Mouse (Mus musculus) heart, embryonic 16.5 days (tissue): ENCODE measurements around the gene 4933405L10Rik. TPM values are rescaled to one million over a fixed set of nuclear protein-coding genes. Genes with fewer than 3 reads are reported as not detected.

Source experiments
- ATAC-seq: fragments of 200-750 bp; cut with Nextera tagmentation; replicated peaks from 2 replicates; pipeline ENCODE4 v1.8.0; 2017; ENCODE audit warnings: moderate number of reproducible peaks; ENCODE audit not compliant: insufficient read depth, low FRiP score; ENCODE audit errors: extremely low read depth
- H3K27ac ChIP-seq: fragments of 300-500 bp; sonication (generic); 2 replicates; pipeline ENCODE4 v1.5.1; 2014; ENCODE audit warnings: mild to moderate bottlenecking, low read length, control low read depth, moderate library complexity
- H3K27me3 ChIP-seq: fragments of 300-500 bp; sonication (generic); 2 replicates; pipeline ENCODE4 v1.6.1; 2014; ENCODE audit warnings: low read length, mixed read lengths; ENCODE audit not compliant: control insufficient read depth, insufficient read depth
- H3K36me3 ChIP-seq: fragments of 300-500 bp; sonication (generic); 2 replicates; pipeline ENCODE4 v1.6.1; 2014; ENCODE audit not compliant: control insufficient read depth, insufficient read depth
- H3K4me1 ChIP-seq: fragments of 300-500 bp; sonication (generic); 2 replicates; pipeline ENCODE4 v1.6.1; 2014; ENCODE audit warnings: low read length, mixed read lengths; ENCODE audit not compliant: control insufficient read depth, insufficient read depth
- H3K4me2 ChIP-seq: fragments of 300-500 bp; sonication (generic); 2 replicates; pipeline ENCODE4 v1.6.1; 2014; ENCODE audit warnings: low read depth, mild to moderate bottlenecking, control low read depth, low read length
- H3K4me3 ChIP-seq: fragments of 300-500 bp; sonication (generic); 2 replicates; pipeline ENCODE4 v1.5.1; 2014; ENCODE audit warnings: mild to moderate bottlenecking, control low read depth, low read length
- H3K9ac ChIP-seq: fragments of 300-500 bp; sonication (generic); 2 replicates; pipeline ENCODE4 v1.6.1; 2014; ENCODE audit warnings: low read length, control low read depth
- H3K9me3 ChIP-seq: fragments of 300-500 bp; sonication (generic); replicated peaks from 2 replicates; pipeline ENCODE4 v1.6.1; 2016; ENCODE audit warnings: low read length; ENCODE audit not compliant: control insufficient read depth
- WGBS: fragments of 180-500 bp; shearing (Covaris S2); extraction: QIAGEN DNeasy Blood & Tissue Kit; methylation state at CpG from one replicate; pipeline ENCODE4 v1.1.7; 2014; 5-methylcytosine and 5-hydroxymethylcytosine counted together
- polyA plus RNA-seq: library from polyadenylated mRNA; unstranded; fragments of >200 nt; fragmentation: Nextera tagmentation; extraction: Ambion mirVana; gene quantifications from 2 replicates; pipeline ENCODE4 v1.2.1, GENCODE M21; 2015

4933405L10Rik gene
- polyA plus RNA-seq, 1 experiment from 2014 or later: not detected

GRCm38 (mm10) chr8:105706426-105706825 is 1.0 kb upstream of the 4933405L10Rik start:
- Histone ChIP-seq H3K4me2 (no peak overlapping the region), H3K4me1 (peaks cover 10% of the 10 kb centered on the region), H3K27me3 (no peaks in the 10 kb centered on the region), H3K4me3 (no peak overlapping the region), H3K27ac (no peak overlapping the region), H3K36me3 (no peaks in the 10 kb centered on the region), H3K9ac (no peak overlapping the region), H3K9me3 (no peaks in the 10 kb centered on the region)
- no peak for ATAC-seq
- 85% methylated on average over 12 of the region's 12 CpGs for WGBS

GRCm38 (mm10) chr8:105708675-105709074 is 1.2 kb downstream of the 4933405L10Rik start:
- Histone ChIP-seq H3K36me3 (no peaks in the 10 kb centered on the region), H3K4me3 (no peak overlapping the region), H3K4me2 (no peak overlapping the region), H3K9ac (no peak overlapping the region), H3K27ac (no peak overlapping the region), H3K9me3 (no peaks in the 10 kb centered on the region), H3K4me1 (peaks cover 4% of the 10 kb centered on the region; the same call in 1 of the 2 replicates), H3K27me3 (no peaks in the 10 kb centered on the region)
- no peak for ATAC-seq
- 91% methylated on average over 8 of the region's 8 CpGs for WGBS

DNA sequence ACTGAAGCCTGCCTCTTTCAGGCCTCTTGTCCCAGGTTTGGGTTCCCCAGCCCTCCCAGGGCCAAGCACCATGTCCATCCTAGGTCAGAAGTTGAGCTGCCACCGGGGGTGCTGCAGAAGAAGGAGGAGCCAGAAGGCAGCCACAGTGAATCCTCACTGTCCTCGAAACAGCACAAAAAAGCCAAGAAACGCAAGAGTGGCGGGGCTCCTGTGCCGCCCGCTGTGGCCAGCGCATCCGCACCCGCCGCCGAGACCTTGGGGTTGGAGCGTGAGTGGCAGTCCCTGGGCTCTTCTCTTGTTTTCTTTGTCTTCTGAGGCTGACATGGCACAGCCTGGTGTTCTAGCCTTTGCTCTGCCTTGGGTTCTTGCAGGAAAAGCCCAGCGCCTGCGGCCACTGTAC is 1.9 kb downstream of the 4933405L10Rik start:
- no peaks in the 10 kb centered on the region for H3K36me3 ChIP-seq
- H3K4me1 ChIP-seq: peaks cover 4% of the 10 kb centered on the region; the same call in 1 of the 2 replicates
- no peak overlapping the region for H3K9ac ChIP-seq
- no peak overlapping the region for H3K4me3 ChIP-seq
- H3K27ac ChIP-seq: no peak overlapping the region
- WGBS: 80% methylated on average over 14 of the region's 14 CpGs
- no peak overlapping the region for H3K4me2 ChIP-seq
- no peaks in the 10 kb centered on the region for H3K27me3 ChIP-seq
- no peaks in the 10 kb centered on the region for H3K9me3 ChIP-seq
- no peak for ATAC-seq

GRCm38 (mm10) chr8:105712286-105712685 is 4.8 kb downstream of the 4933405L10Rik start:
- H3K27me3 ChIP-seq: no peaks in the 10 kb centered on the region
- no peak overlapping the region for H3K27ac ChIP-seq
- H3K4me1 ChIP-seq: peaks cover 3% of the 10 kb centered on the region; the same call in 1 of the 2 replicates
- no peaks in the 10 kb centered on the region for H3K9me3 ChIP-seq
- no peaks in the 10 kb centered on the region for H3K36me3 ChIP-seq
- no peak overlapping the region for H3K4me2 ChIP-seq
- no peak for ATAC-seq
- WGBS: 84% methylated on average over 3 of the region's 3 CpGs
- H3K9ac ChIP-seq: no peak overlapping the region
- no peak overlapping the region for H3K4me3 ChIP-seq

DNA sequence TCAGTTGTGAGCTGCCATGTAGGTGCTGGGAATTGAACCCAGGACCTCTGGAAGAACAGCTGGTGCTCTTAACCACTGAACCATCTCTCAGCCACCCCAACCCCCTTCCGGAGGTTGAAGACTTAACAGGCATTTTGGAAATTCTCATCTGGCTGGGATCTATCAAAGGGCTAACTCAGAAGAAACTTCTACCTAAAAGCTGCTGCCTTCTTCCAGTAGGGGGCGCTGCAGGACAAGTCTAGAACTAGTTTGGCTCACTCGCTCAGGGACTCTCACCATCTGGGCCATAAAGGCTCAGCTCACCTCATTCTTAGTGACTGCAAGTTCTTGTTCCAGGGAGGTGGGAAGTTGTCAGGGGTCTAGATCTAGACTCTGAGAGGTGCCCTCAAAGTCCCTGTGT is 6.7 kb downstream of the 4933405L10Rik start:
- Histone ChIP-seq H3K4me3 (no peak overlapping the region), H3K4me1 (no peaks in the 10 kb centered on the region), H3K27ac (no peak overlapping the region), H3K4me2 (no peak overlapping the region), H3K36me3 (no peaks in the 10 kb centered on the region), H3K27me3 (no peaks in the 10 kb centered on the region), H3K9me3 (no peaks in the 10 kb centered on the region), H3K9ac (no peak overlapping the region)
- 4% methylated on average over 3 of the region's 3 CpGs for WGBS
- ATAC-seq: peak; percentile 49; the same call in 1 of the 2 replicates

- no peak overlapping the region for H3K4me3 ChIP-seq
- ATAC-seq: peak; percentile 28
Observed at GRCm38 (mm10) chr8:105715042-105715441, 7.6 kb downstream of the 4933405L10Rik start.

DNA sequence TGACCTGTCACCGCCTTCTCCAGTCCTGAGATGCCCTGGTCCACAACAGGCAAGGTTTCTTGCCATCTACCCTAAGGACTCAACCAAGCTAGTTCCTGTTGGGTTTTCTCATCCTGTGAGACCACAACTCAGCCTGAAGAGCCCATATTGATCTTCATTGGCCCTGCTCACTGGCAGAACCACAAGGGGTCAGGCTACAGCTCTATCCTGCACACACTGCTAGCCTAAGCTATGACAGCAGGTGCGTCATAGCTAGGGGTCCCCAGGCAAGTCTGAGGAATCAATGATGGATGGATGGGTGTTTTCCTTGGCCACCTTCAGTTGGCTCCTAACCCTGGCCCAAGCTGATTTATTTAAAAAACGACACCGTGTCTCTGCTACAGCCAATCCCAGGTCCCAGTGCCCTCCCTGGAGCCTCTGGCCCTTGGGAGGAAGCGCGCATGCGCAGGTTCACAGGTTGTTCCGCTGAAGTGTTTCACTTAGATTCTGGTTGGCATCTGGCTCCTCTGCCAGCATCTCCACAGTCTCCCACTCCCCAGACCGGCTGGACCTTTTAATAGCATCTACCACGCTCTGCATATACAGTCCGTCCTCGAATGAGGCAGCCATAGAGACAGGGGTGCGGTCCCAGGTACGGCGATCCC is 9.0 kb downstream of the 4933405L10Rik start:
- no peaks in the 10 kb centered on the region for H3K36me3 ChIP-seq
- H3K4me2 ChIP-seq: no peak overlapping the region
- no peak for ATAC-seq
- no peaks in the 10 kb centered on the region for H3K9me3 ChIP-seq
- H3K4me3 ChIP-seq: no peak overlapping the region
- WGBS: 87% methylated on average over 15 of the region's 15 CpGs
- no peaks in the 10 kb centered on the region for H3K4me1 ChIP-seq
- no peak overlapping the region for H3K9ac ChIP-seq
- no peak overlapping the region for H3K27ac ChIP-seq
- no peaks in the 10 kb centered on the region for H3K27me3 ChIP-seq

More at GRCm38 (mm10) chr8:105715042-105715441, 7.6 kb downstream of the 4933405L10Rik start:
- 59% methylated on average over 6 of the region's 6 CpGs for WGBS
- H3K9me3 ChIP-seq: no peaks in the 10 kb centered on the region
- no peaks in the 10 kb centered on the region for H3K36me3 ChIP-seq
- H3K9ac ChIP-seq: no peak overlapping the region
- H3K27ac ChIP-seq: peak overlapping the region; percentile 44; the same call in 1 of the 2 replicates
- no peak overlapping the region for H3K4me2 ChIP-seq
- no peaks in the 10 kb centered on the region for H3K27me3 ChIP-seq
- no peaks in the 10 kb centered on the region for H3K4me1 ChIP-seq

GRCm38 (mm10) chr8:105719637-105720036 is 12.2 kb downstream of the 4933405L10Rik start:
- H3K4me3 ChIP-seq: no peak overlapping the region
- no peak overlapping the region for H3K9ac ChIP-seq

DNA sequence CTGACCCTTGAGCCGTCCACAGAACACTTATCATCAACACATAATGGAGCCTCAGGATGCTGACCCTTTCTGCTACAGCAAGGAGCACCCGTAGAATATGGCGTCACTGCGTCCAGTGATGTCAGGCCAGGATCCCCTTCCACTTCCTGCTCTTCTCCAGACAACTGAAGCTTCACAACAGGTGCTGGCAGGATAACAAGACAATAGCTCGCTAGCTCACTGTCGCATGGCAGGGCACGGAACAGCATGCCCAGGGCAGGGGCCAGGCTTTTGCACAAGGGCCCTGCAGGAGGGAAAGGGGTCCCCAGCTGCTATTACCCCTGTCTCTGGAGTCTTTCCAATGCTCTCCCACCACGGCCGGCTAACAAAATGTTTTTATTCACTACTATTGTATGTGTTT is 15.4 kb downstream of the 4933405L10Rik start:
- Histone ChIP-seq H3K9ac (no peak overlapping the region), H3K4me3 (no peak overlapping the region), H3K27ac (no peak overlapping the region), H3K9me3 (no peaks in the 10 kb centered on the region), H3K36me3 (0 out of 2 replicates have a peak, but pooled peaks cover 2% of the 10 kb centered on the region), H3K27me3 (no peaks in the 10 kb centered on the region), H3K4me1 (no peaks in the 10 kb centered on the region), H3K4me2 (no peak overlapping the region)
- no peak for ATAC-seq
- WGBS: 83% methylated on average over 9 of the region's 9 CpGs

More at GRCm38 (mm10) chr8:105719637-105720036, 12.2 kb downstream of the 4933405L10Rik start:
- Histone ChIP-seq H3K4me1 (no peaks in the 10 kb centered on the region), H3K4me2 (no peak overlapping the region), H3K27me3 (no peaks in the 10 kb centered on the region), H3K36me3 (no peaks in the 10 kb centered on the region), H3K9me3 (no peaks in the 10 kb centered on the region), H3K27ac (no peak overlapping the region)
- ATAC-seq: no peak
- WGBS: 82% methylated on average over 4 of the region's 4 CpGs
